Mouse (Mus musculus): ENCODE results near the gene Il9r. TPM values are rescaled to one million over a fixed set of nuclear protein-coding genes. Genes with fewer than 3 reads are reported as not detected.

The Il9r gene
- total RNA-seq (2023), result 1 to 10 TPM in 1 of 2 experiments, under 1 TPM in 1; 0.68 to 3.4 TPM

GRCm38 (mm10) chr11:32200075-32200601 lies at the start of gene Il9r:
Gene Il9r, minus strand, starts transcription at chr11:32200279.

GRCm38 (mm10) chr11:32226124-32226871 lies 26.2 kb upstream of the Il9r start, which contains the start of gene Mpg:
Gene Mpg, plus strand, starts transcription at chr11:32226505.

GRCm38 (mm10) chr11:32221951-32222409 lies 21.9 kb upstream of the Il9r start, which contains the start of gene Rhbdf1:
Gene Rhbdf1, minus strand, starts transcription at chr11:32222300.

GRCm38 (mm10) chr11:32205058-32205873 lies 5.2 kb upstream of the Il9r start, which contains the start of gene Snrnp25:
Gene Snrnp25, plus strand, starts transcription at chr11:32205415.

Other genes with a start within 250 kb of the Il9r start
- gene 4930524B15Rik, start 234.7 kb downstream of the Il9r start, total RNA-seq (2023), result not detected
- 100 to 1,000 TPM; 163 to 164 TPM for gene Nsg2, start 199.8 kb downstream of the Il9r start, total RNA-seq (2023)
- gene Snrnp25, start 5.1 kb upstream of the Il9r start, total RNA-seq (2023), result 10 to 100 TPM; 11.6 to 15.5 TPM
- 1 to 10 TPM; 1.1 to 3.3 TPM for gene Rhbdf1, start 22.0 kb upstream of the Il9r start, total RNA-seq (2023)
- 10 to 100 TPM; 26.6 to 26.7 TPM for gene Mpg, start 26.2 kb upstream of the Il9r start, total RNA-seq (2023)
- 10 to 100 TPM; 60.4 to 65.6 TPM for gene Nprl3, start 67.4 kb upstream of the Il9r start, total RNA-seq (2023)
- gene Hba-x, start 76.1 kb upstream of the Il9r start, total RNA-seq (2023), result not detected
- gene Hba-a1, start 83.2 kb upstream of the Il9r start, total RNA-seq (2023), result 10 to 100 TPM; 19.0 to 64.4 TPM
- gene Hbq1b, start 86.7 kb upstream of the Il9r start, total RNA-seq (2023), result not detected
- gene Hba-a2, start 96.2 kb upstream of the Il9r start, total RNA-seq (2023), result 10 to 100 TPM; 10.9 to 33.4 TPM
- not detected for gene Hbq1a, start 99.8 kb upstream of the Il9r start, total RNA-seq (2023)
- gene Sh3pxd2b, start 147.5 kb upstream of the Il9r start, total RNA-seq (2023), result under 1 TPM in 1 of 2 experiments, not detected in 1; 0.20 TPM